Mouse (Mus musculus) urinary bladder, postnatal 10 days (tissue): ENCODE measurements around the gene Gm3149.
"Not testable (repeated sequence)": the region's sequence is repeated elsewhere in the genome, so short reads cannot be mapped to it uniquely, and the experiment has no call there.

Experiments
- DNase-seq: peaks from one replicate; pipeline ENCODE4 v3.0.0; 2022; ENCODE audit warnings: low spot score

Gene Gm3149

GRCm38 (mm10) chr14:4316983-4317382 is at the start of gene Gm3149:
TSS of gene Gm3149 (plus strand) at chr14:4317283.
- not testable (repeated sequence) for DNase-seq

DNA sequence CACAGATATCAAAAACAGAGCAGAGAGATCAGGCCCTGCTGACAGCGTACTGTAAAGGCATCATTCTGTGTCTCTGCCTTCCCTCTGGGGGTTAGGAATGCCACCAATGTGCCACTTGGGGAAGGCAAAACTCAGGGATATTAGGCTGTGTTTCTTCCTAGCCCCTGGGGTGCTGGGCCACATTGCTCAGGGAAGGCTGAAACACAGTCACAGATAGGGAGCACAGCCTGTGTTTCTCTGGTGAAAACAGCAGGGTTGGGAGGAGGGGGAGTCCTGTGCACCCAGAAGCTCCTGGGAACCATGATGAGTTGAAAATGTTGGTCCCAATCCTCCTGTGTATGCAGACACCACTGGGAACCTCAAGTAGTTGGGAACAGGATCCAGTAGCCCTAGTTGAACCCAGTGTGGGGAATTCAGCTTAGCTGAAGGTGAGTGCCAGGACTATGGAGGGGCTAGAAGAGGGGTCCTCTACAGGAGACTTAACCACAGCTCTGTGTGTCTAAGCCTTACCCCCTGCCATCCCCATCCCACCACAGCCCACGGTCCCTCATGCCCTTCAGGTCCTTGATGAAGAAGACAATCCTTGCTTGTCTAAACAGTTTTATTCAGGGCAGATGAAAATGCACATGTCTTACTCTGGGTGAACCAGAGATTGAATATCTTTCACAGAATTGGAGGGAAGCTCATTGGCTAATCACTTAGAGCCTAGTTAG is 47.7 kb upstream of the Gm3149 start:
- peak; percentile 10 for DNase-seq

DNA sequence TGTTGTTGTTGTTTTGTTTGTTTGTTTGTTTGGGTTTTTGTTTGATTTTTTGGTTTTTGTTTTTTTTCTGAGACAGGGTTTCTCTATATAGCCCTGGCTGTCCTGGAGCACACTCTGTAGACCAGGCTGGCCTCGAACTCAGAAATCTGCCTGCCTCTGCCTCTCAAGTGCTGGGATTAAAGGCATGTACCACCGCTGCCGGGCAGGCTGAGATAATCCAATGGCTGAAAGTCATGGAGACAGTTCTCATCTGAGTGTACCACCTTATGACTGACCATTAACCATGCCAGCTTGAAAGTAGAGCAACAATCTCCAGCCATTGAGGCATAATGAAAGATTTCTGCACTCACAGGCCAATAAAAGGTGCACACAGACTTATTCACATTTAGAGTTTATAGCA is 37.3 kb upstream of the Gm3149 start:
- DNase-seq = peak; percentile 13

DNA sequence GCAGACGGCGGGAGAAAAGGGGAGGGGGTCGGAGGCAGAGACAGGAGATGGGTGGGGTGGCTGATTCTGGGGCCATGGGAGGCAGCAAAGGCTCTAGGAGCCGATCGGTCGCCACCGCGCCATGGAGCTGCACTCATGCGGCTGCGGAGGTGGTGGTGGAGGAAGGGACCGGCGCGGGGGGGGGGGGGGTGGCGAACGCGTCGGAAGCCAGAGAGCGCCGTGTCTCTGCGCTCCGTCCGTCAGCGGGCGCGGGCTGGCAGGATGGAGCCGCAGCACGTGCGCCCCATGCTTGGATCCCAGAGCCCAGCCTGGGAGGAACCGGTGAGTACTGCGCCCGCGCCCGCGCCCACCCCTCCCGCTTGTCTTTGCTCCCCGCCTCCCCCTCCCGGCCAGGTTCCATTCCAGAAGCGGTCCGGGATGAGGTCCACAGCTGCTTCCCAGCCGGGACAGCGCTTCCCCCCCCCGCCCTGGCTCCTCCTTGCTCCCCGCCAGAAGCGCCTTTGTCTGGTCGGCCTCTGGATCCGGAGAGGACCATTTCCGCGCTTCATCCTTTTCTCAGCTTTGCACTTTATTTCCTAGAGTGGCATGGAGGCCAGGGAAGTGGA is 17.5 kb downstream of the Gm3149 start, which contains the start of gene 2610042L04Rik:
2610042L04Rik (plus strand) TSS at position 288 of the 605 bp plus-strand sequence.
- DNase-seq = not testable (repeated sequence)

GRCm38 (mm10) chr14:4335506-4335905 is 18.4 kb downstream of the Gm3149 start:
- not testable (repeated sequence) for DNase-seq

DNA sequence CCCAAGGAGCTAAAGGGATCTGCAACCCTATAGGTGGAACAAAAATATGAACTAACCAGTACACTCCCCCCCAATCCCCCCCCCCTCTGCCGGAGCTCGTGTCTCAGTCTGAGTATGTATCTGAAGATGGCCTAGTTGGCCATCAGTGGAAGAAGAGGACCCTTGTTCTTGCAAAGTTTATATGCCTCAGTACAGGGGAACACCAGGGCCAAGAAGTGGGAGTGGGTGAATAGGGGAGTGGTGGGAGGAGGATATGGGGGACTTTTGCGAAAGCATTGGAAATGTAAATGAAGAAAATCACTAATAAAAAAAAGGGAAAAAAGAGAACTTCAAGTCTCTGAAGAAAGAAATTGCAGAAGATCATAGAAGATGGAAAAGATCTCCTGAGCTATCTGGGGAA is 51.9 kb downstream of the Gm3149 start:
- not testable (repeated sequence) for DNase-seq

DNA sequence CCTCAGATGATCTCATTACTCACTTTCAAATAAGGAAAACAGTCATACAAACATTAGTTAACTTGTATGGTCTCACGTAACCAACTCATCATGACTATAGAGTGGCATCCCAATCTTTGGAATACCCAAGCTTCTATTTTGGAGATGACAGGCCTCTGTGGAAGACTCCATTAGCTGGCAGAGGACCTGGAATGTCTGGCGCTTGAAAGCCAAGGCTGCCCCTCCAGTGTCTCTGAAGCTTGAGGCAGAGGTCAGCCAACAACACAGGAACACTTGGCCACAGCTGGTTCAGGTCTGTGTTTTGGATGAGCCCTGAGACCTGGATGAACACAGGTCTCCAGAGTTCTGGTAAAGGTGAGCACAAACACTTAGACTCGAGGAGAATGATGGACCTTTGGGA is 52.6 kb downstream of the Gm3149 start:
- not testable (repeated sequence) for DNase-seq
